Mouse (Mus musculus) midbrain, embryonic 10.5 days (tissue): Measurements from ENCODE around the gene Smarcc2. TPM values are rescaled to one million over a fixed set of nuclear protein-coding genes. Genes with fewer than 3 reads are reported as not detected.

Experiments
- DNase-seq: peaks from one replicate; pipeline ENCODE4 v3.0.0-alpha.2; 2017; ENCODE audit warnings: low spot score
- H3K27ac ChIP-seq: fragments of 300-500 bp; sonication (generic); replicated peaks from 2 replicates; pipeline ENCODE4 v1.5.1; 2016; ENCODE audit warnings: mild to moderate bottlenecking
- H3K27me3 ChIP-seq: fragments of 300-500 bp; sonication (generic); 2 replicates; pipeline ENCODE4 v1.6.1; 2016; ENCODE audit warnings: low read depth, mild to moderate bottlenecking; ENCODE audit not compliant: poor library complexity, severe bottlenecking
- H3K36me3 ChIP-seq: fragments of 300-500 bp; sonication (generic); 2 replicates; pipeline ENCODE4 v1.6.1; 2016; ENCODE audit warnings: mild to moderate bottlenecking, moderate library complexity
- H3K4me1 ChIP-seq: fragments of 300-500 bp; sonication (generic); 2 replicates; pipeline ENCODE4 v1.6.1; 2016
- H3K4me3 ChIP-seq: fragments of 300-500 bp; sonication (generic); 2 replicates; pipeline ENCODE4 v1.5.1; 2016; ENCODE audit warnings: mild to moderate bottlenecking, moderate library complexity
- H3K9me3 ChIP-seq: fragments of 300-500 bp; sonication (generic); replicated peaks from 2 replicates; pipeline ENCODE4 v1.6.1; 2016; ENCODE audit warnings: mild to moderate bottlenecking
- WGBS: fragments of 180-500 bp; shearing (Covaris S2); methylation state at CpG from one replicate; pipeline ENCODE4 v1.1.7; 2016; 5-methylcytosine and 5-hydroxymethylcytosine counted together
- polyA plus RNA-seq: library from polyadenylated mRNA; unstranded; fragments of >200 nt; fragmentation: Nextera tagmentation; extraction: Ambion mirVana; gene quantifications from 2 replicates; pipeline ENCODE4 v1.2.1, GENCODE M21; 2016

Gene Smarcc2
- polyA plus RNA-seq, 1 experiment from 2014 or later = 75.2 TPM

- 77% methylated on average over 3 of the region's 3 CpGs for WGBS
- H3K27me3 ChIP-seq = peaks cover 10% of the 10 kb centered on the region
- H3K9me3 ChIP-seq = no peaks in the 10 kb centered on the region
- H3K27ac ChIP-seq = 0 out of 2 replicates have a peak overlapping the region, but pooled peaks have one; percentile 69
- DNase-seq = no peak
- peak overlapping the region; percentile 26; the same call in 1 of the 2 replicates for H3K4me3 ChIP-seq
- no peaks in the 10 kb centered on the region for H3K36me3 ChIP-seq
- H3K4me1 ChIP-seq = no peaks in the 10 kb centered on the region
Measured at GRCm38 (mm10) chr10:128454471-128454870, 4.6 kb upstream of the Smarcc2 start.

- no peaks in the 10 kb centered on the region for H3K36me3 ChIP-seq
- peak; percentile 74 for DNase-seq
- WGBS = 2% methylated on average over 6 of the region's 6 CpGs
- peak overlapping the region; percentile 26; the same call in 1 of the 2 replicates for H3K4me3 ChIP-seq
- peaks cover 4% of the 10 kb centered on the region for H3K4me1 ChIP-seq
- no peaks in the 10 kb centered on the region for H3K9me3 ChIP-seq
- peak overlapping the region; percentile 69 for H3K27ac ChIP-seq
- H3K27me3 ChIP-seq = peaks cover 10% of the 10 kb centered on the region
Measured at GRCm38 (mm10) chr10:128455280-128455679, 3.8 kb upstream of the Smarcc2 start.

GRCm38 (mm10) chr10:128457676-128458075 is 1.4 kb upstream of the Smarcc2 start:
- Histone ChIP-seq H3K4me3 (peak overlapping the region; percentile 94; the same call in 1 of the 2 replicates), H3K9me3 (no peaks in the 10 kb centered on the region), H3K27ac (no peak overlapping the region), H3K36me3 (peaks cover 19% of the 10 kb centered on the region), H3K4me1 (peaks cover 13% of the 10 kb centered on the region), H3K27me3 (peaks cover 15% of the 10 kb centered on the region)
- 88% methylated on average over 6 of the region's 6 CpGs for WGBS
- no peak for DNase-seq

GRCm38 (mm10) chr10:128458348-128458718 is 715 bp upstream of the Smarcc2 start:
- Histone ChIP-seq H3K36me3 (peaks cover 25% of the 10 kb centered on the region), H3K4me1 (peaks cover 13% of the 10 kb centered on the region), H3K4me3 (peak overlapping the region; percentile 94), H3K27ac (peak overlapping the region; percentile 98), H3K27me3 (peaks cover 15% of the 10 kb centered on the region), H3K9me3 (no peaks in the 10 kb centered on the region)
- under 1% methylated on average over 29 of the region's 29 CpGs for WGBS
- peak; percentile 91 for DNase-seq

- H3K4me1 ChIP-seq = peaks cover 13% of the 10 kb centered on the region
- H3K27me3 ChIP-seq = peaks cover 15% of the 10 kb centered on the region
- H3K4me3 ChIP-seq = peak overlapping the region; percentile 94
- H3K27ac ChIP-seq = peak overlapping the region; percentile 98
- H3K36me3 ChIP-seq = peaks cover 38% of the 10 kb centered on the region
- WGBS = 1% methylated on average over 39 of the region's 67 CpGs
- H3K9me3 ChIP-seq = no peaks in the 10 kb centered on the region
- DNase-seq = peak; percentile 68
Measured at GRCm38 (mm10) chr10:128459409-128460269, 591 bp downstream of the Smarcc2 start.

GRCm38 (mm10) chr10:128460270-128460630 is 1.2 kb downstream of the Smarcc2 start:
- peak; percentile 37 for DNase-seq
- peaks cover 13% of the 10 kb centered on the region for H3K4me1 ChIP-seq
- 4% methylated on average over 5 of the region's 5 CpGs for WGBS
- H3K36me3 ChIP-seq = peaks cover 44% of the 10 kb centered on the region
- peak overlapping the region; percentile 94 for H3K4me3 ChIP-seq
- peak overlapping the region; percentile 98 for H3K27ac ChIP-seq
- H3K27me3 ChIP-seq = peaks cover 15% of the 10 kb centered on the region
- H3K9me3 ChIP-seq = no peaks in the 10 kb centered on the region

GRCm38 (mm10) chr10:128474366-128474765 is 15.3 kb downstream of the Smarcc2 start:
- WGBS = 89% methylated on average over 12 of the region's 12 CpGs
- peaks cover 99% of the 10 kb centered on the region for H3K36me3 ChIP-seq

GRCm38 (mm10) chr10:128486370-128486769 is 27.3 kb downstream of the Smarcc2 start:
- Histone ChIP-seq H3K9me3 (no peaks in the 10 kb centered on the region), H3K4me1 (peaks cover 8% of the 10 kb centered on the region), H3K36me3 (peaks cover 99% of the 10 kb centered on the region), H3K4me3 (no peak overlapping the region), H3K27ac (no peak overlapping the region), H3K27me3 (no peaks in the 10 kb centered on the region)
- no peak for DNase-seq
- 92% methylated on average over 7 of the region's 7 CpGs for WGBS

More at GRCm38 (mm10) chr10:128474366-128474765, 15.3 kb downstream of the Smarcc2 start:
- Histone ChIP-seq H3K27ac (no peak overlapping the region), H3K4me1 (no peaks in the 10 kb centered on the region), H3K4me3 (no peak overlapping the region), H3K9me3 (no peaks in the 10 kb centered on the region), H3K27me3 (no peaks in the 10 kb centered on the region)
- no peak for DNase-seq

- peaks cover 89% of the 10 kb centered on the region for H3K36me3 ChIP-seq
- no peak overlapping the region for H3K4me3 ChIP-seq
- H3K27ac ChIP-seq = no peak overlapping the region
- 92% methylated on average over 22 of the region's 22 CpGs for WGBS
- H3K27me3 ChIP-seq = no peaks in the 10 kb centered on the region
- no peak for DNase-seq
- H3K4me1 ChIP-seq = peaks cover 25% of the 10 kb centered on the region
- no peaks in the 10 kb centered on the region for H3K9me3 ChIP-seq
Measured at GRCm38 (mm10) chr10:128487861-128488712, 29.0 kb downstream of the Smarcc2 start.

- 91% methylated on average over 4 of the region's 4 CpGs for WGBS
- no peaks in the 10 kb centered on the region for H3K27me3 ChIP-seq
Measured at GRCm38 (mm10) chr10:128488776-128489175, 29.7 kb downstream of the Smarcc2 start.

GRCm38 (mm10) chr10:128489380-128489779 is 30.3 kb downstream of the Smarcc2 start:
- Histone ChIP-seq H3K4me3 (0 out of 2 replicates have a peak overlapping the region, but pooled peaks have one; percentile 7), H3K9me3 (no peaks in the 10 kb centered on the region), H3K36me3 (peaks cover 76% of the 10 kb centered on the region), H3K4me1 (peaks cover 27% of the 10 kb centered on the region), H3K27ac (no peak overlapping the region), H3K27me3 (no peaks in the 10 kb centered on the region)
- no peak for DNase-seq
- WGBS = 77% methylated on average over 5 of the region's 5 CpGs

More at GRCm38 (mm10) chr10:128488776-128489175, 29.7 kb downstream of the Smarcc2 start:
- DNase-seq = no peak
- H3K4me1 ChIP-seq = peaks cover 25% of the 10 kb centered on the region
- H3K27ac ChIP-seq = no peak overlapping the region
- no peak overlapping the region for H3K4me3 ChIP-seq
- H3K9me3 ChIP-seq = no peaks in the 10 kb centered on the region
- peaks cover 82% of the 10 kb centered on the region for H3K36me3 ChIP-seq

- Histone ChIP-seq H3K4me3 (0 out of 2 replicates have a peak overlapping the region, but pooled peaks have one; percentile 7), H3K27ac (no peak overlapping the region)
- 74% methylated on average over 4 of the region's 4 CpGs for WGBS
Measured at GRCm38 (mm10) chr10:128489785-128490184, 30.7 kb downstream of the Smarcc2 start.

More at GRCm38 (mm10) chr10:128489785-128490184, 30.7 kb downstream of the Smarcc2 start:
- no peaks in the 10 kb centered on the region for H3K27me3 ChIP-seq
- H3K36me3 ChIP-seq = peaks cover 72% of the 10 kb centered on the region
- H3K9me3 ChIP-seq = no peaks in the 10 kb centered on the region
- no peak for DNase-seq
- peaks cover 31% of the 10 kb centered on the region for H3K4me1 ChIP-seq
